Mouse (Mus musculus) Patski (cell line): ENCODE data around the gene Acss2. TPM values are rescaled to one million over a fixed set of nuclear protein-coding genes. Genes with fewer than 3 reads are reported as not detected.
"Not testable (repeated sequence)": the region's sequence is repeated elsewhere in the genome, so short reads cannot be mapped to it uniquely, and the experiment has no call there.

Source experiments
- ATAC-seq: fragments of 100-300 bp; one replicate; pipeline ENCODE4 v1.8.0; 2021
- CTCF ChIA-PET: fragments of 350-600 bp; sonication (Branson Sonifier 250); formaldehyde crosslinking; loops from one replicate; lab custom pipeline; 2022; ENCODE audit warnings: inconsistent platforms; lab: Charles Lee
- POLR2A ChIA-PET: fragments of 350-600 bp; sonication (Branson Sonifier 250); formaldehyde crosslinking; loops from one replicate; lab custom pipeline; 2022; ENCODE audit warnings: antibody characterized with exemption, inconsistent platforms; lab: Charles Lee
- DNase-seq: peaks from one replicate; pipeline ENCODE4 v3.0.0-alpha.2; 2011; ENCODE audit warnings: low read depth, low spot score
- H3K27me3 ChIP-seq: fragments of 371-371 bp; one replicate; pipeline ENCODE4 v1.5.1; 2021
- CTCF ChIP-seq: fragments of 100-300 bp; IDR thresholded peaks from one replicate; pipeline ENCODE4 v1.5.1; 2021
- in situ Hi-C: fragments of 300-500 bp; cut with MboI; formaldehyde crosslinking; loops from 3 replicates; pipeline ENCODE4 v1.11.1; 2018; ENCODE audit warnings: low pct_unique_long_range_greater_than_20kb, mixed read lengths
- polyA plus RNA-seq: library from polyadenylated mRNA; unstranded; gene quantifications from one replicate; pipeline ENCODE4 v1.2.3, GENCODE M21; 2021

The Acss2 gene
- polyA plus RNA-seq, 1 experiment from 2014 or later: 12.4 TPM

GRCm38 (mm10) chr2:155512479-155512878 is 5.3 kb upstream of the Acss2 start:
- ChIA-PET POLR2A (no interaction called here), CTCF (interaction anchor here (1.0 to 3.0 kb wide), 5 partner anchors 72 to 113 kb away, joined by 3 to 34 read pairs (median 8); no protein-coding TSS in a partner anchor)
- no peak for DNase-seq
- TF ChIP-seq CTCF: peak; percentile 80
- in situ Hi-C loops: loop anchor here (10.0 kb wide), 1 partner anchor 252 kb away; no protein-coding TSS in a partner anchor
- peak; percentile 45 for ATAC-seq
- H3K27me3 ChIP-seq: no peaks in the 10 kb centered on the region

- ChIA-PET CTCF (interaction anchor here (0.6 to 3.0 kb wide), 7 partner anchors 32 to 1646 kb away, joined by 3 to 34 read pairs (median 8); no protein-coding TSS in a partner anchor), POLR2A (interaction anchor here (1.3 kb wide), 1 partner anchor 79 kb away, joined by 3 read pairs; the partner anchor contains the start of gene Gss)
- ATAC-seq: no peak
- no peak for DNase-seq
- in situ Hi-C loops: loop anchor here (10.0 kb wide), 1 partner anchor 251 kb away; no protein-coding TSS in a partner anchor
- H3K27me3 ChIP-seq: no peaks in the 10 kb centered on the region
- no peak for TF ChIP-seq CTCF
These were observed 4.2 kb upstream of the Acss2 start for GRCm38 (mm10) chr2:155513543-155513942.

- peak; percentile 38 for ATAC-seq
- in situ Hi-C loops: loop anchor here (5.0 to 10.0 kb wide), 3 partner anchors 73 to 250 kb away; no protein-coding TSS in a partner anchor
- CTCF ChIA-PET: interaction anchor here (1.0 to 3.0 kb wide), 6 partner anchors 25 to 111 kb away, joined by 3 to 34 read pairs (median 6); no protein-coding TSS in a partner anchor
- H3K27me3 ChIP-seq: no peaks in the 10 kb centered on the region
- peak; percentile 25 for DNase-seq
- POLR2A ChIA-PET: no interaction called here
- peak; percentile 96 for TF ChIP-seq CTCF
These were observed 3.1 kb upstream of the Acss2 start for GRCm38 (mm10) chr2:155514666-155515065.

GRCm38 (mm10) chr2:155515941-155516340 is 1.8 kb upstream of the Acss2 start:
- ATAC-seq: no peak
- CTCF ChIA-PET: interaction anchor here (0.6 to 3.4 kb wide), 16 partner anchors 8 to 147 kb away, joined by 3 to 40 read pairs (median 4); partner anchors contain the start of genes Gss and Myh7b
- DNase-seq: no peak
- peak; percentile 91 for TF ChIP-seq CTCF
- in situ Hi-C loops: loop anchor here (5.0 to 10.0 kb wide), 3 partner anchors 71 to 249 kb away; no protein-coding TSS in a partner anchor
- POLR2A ChIA-PET: interaction anchor here (1.0 kb wide), 1 partner anchor 69 kb away, joined by 7 read pairs; no protein-coding TSS in a partner anchor
- H3K27me3 ChIP-seq: no peaks in the 10 kb centered on the region

- CTCF ChIA-PET: interaction anchor here (1.0 to 3.4 kb wide), 7 partner anchors 17 to 109 kb away, joined by 3 to 40 read pairs (median 5); no protein-coding TSS in a partner anchor
- in situ Hi-C loops: loop anchor here (5.0 to 10.0 kb wide), 3 partner anchors 69 to 246 kb away; no protein-coding TSS in a partner anchor
- TF ChIP-seq CTCF: no peak
- no peaks in the 10 kb centered on the region for H3K27me3 ChIP-seq
- no peak for DNase-seq
- POLR2A ChIA-PET: no interaction called here
- no peak for ATAC-seq
These were observed 953 bp downstream of the Acss2 start for GRCm38 (mm10) chr2:155518531-155519270.

GRCm38 (mm10) chr2:155523706-155524105 is 6.0 kb downstream of the Acss2 start:
- POLR2A ChIA-PET: no interaction called here
- ATAC-seq (no peak), DNase-seq (no peak)
- no peak for TF ChIP-seq CTCF
- CTCF ChIA-PET: interaction anchor here (0.8 to 1.2 kb wide), 2 partner anchors 8 to 60 kb away, joined by 3 to 4 read pairs; no protein-coding TSS in a partner anchor
- H3K27me3 ChIP-seq: no peaks in the 10 kb centered on the region
- in situ Hi-C loops: no loop called here

GRCm38 (mm10) chr2:155524378-155524777 is 6.6 kb downstream of the Acss2 start:
- ATAC-seq (no peak), DNase-seq (no peak)
- TF ChIP-seq CTCF: no peak
- in situ Hi-C loops: no loop called here
- POLR2A ChIA-PET: no interaction called here
- CTCF ChIA-PET: interaction anchor here (0.8 to 1.2 kb wide), 2 partner anchors 8 to 60 kb away, joined by 3 to 4 read pairs; no protein-coding TSS in a partner anchor
- no peaks in the 10 kb centered on the region for H3K27me3 ChIP-seq

- no peak for ATAC-seq
- no peaks in the 10 kb centered on the region for H3K27me3 ChIP-seq
- TF ChIP-seq CTCF: no peak
- ChIA-PET CTCF (interaction anchor here (0.8 to 2.0 kb wide), 6 partner anchors 9 to 57 kb away, joined by 3 to 6 read pairs (median 4); partner anchors contain the start of genes Acss2 and Ggt7), POLR2A (no interaction called here)
- in situ Hi-C loops: no loop called here
- DNase-seq: no peak
These were observed 9.6 kb downstream of the Acss2 start for GRCm38 (mm10) chr2:155527367-155527766.

- POLR2A ChIA-PET: no interaction called here
- no peak for TF ChIP-seq CTCF
These were observed 18.5 kb downstream of the Acss2 start for GRCm38 (mm10) chr2:155536292-155536691.

GRCm38 (mm10) chr2:155537761-155538462 is 20.2 kb downstream of the Acss2 start:
- in situ Hi-C loops: no loop called here
- TF ChIP-seq CTCF: peak; percentile 19
- ChIA-PET POLR2A (no interaction called here), CTCF (no interaction called here)
- DNase-seq (no peak), ATAC-seq (no peak)
- H3K27me3 ChIP-seq: no peaks in the 10 kb centered on the region

More at GRCm38 (mm10) chr2:155536292-155536691, 18.5 kb downstream of the Acss2 start:
- CTCF ChIA-PET: interaction anchor here (1.0 to 2.3 kb wide), 3 partner anchors 9 to 48 kb away, joined by 3 to 8 read pairs (median 5); partner anchors contain the start of genes Acss2 and Ggt7
- in situ Hi-C loops: no loop called here
- no peak for ATAC-seq
- DNase-seq: no peak
- H3K27me3 ChIP-seq: no peaks in the 10 kb centered on the region

- ATAC-seq, CTCF ChIA-PET, H3K27me3 ChIP-seq, POLR2A ChIA-PET, in situ Hi-C loops, DNase-seq: not testable (repeated sequence)
These were observed 20.8 kb downstream of the Acss2 start for GRCm38 (mm10) chr2:155538463-155539057.
